Mouse (Mus musculus): ENCODE results near the gene Cep112.

Gene Cep112

GRCm38 (mm10) chr11:108447148-108447547 lies 22.2 kb downstream of the Cep112 start:
- DNase-seq (ENCODE audit: low spot score): peak; percentile 51

GRCm38 (mm10) chr11:108449811-108450210 lies 24.8 kb downstream of the Cep112 start:
- peak; percentile 89 for DNase-seq (ENCODE audit: low spot score)

GRCm38 (mm10) chr11:108459599-108459998 lies 34.6 kb downstream of the Cep112 start:
- no peak for DNase-seq (ENCODE audit: low spot score)

- no peak for DNase-seq (ENCODE audit: low spot score)
Measured at GRCm38 (mm10) chr11:108464138-108464537, 39.1 kb downstream of the Cep112 start.

- no peak for DNase-seq (ENCODE audit: low spot score)
Measured at GRCm38 (mm10) chr11:108464715-108465301, 39.8 kb downstream of the Cep112 start.

- no peak for DNase-seq (ENCODE audit: low spot score)
Measured at GRCm38 (mm10) chr11:108475738-108476137, 50.7 kb downstream of the Cep112 start.

GRCm38 (mm10) chr11:108476226-108476625 lies 51.2 kb downstream of the Cep112 start:
- DNase-seq (ENCODE audit: low spot score): no peak

DNA sequence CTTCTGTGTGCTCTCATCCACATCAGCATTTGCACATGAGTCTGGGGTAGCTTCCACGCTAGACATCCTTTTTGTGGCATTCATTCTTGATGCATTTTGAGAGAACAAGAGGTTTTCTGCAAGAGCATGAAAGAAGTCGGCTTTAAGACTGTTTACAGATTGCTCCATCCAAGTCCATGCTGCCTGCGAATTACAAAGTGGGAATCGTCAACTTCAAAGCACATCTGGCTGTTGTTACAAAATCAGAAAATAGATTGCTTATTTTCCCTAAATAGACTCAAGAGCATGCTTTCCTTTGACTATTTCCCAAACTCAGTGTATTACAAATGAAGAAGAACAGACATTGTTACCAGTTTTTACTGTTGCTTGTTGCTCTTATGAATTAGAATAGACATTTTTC lies 59.0 kb downstream of the Cep112 start:
- DNase-seq (ENCODE audit: low spot score): no peak

DNA sequence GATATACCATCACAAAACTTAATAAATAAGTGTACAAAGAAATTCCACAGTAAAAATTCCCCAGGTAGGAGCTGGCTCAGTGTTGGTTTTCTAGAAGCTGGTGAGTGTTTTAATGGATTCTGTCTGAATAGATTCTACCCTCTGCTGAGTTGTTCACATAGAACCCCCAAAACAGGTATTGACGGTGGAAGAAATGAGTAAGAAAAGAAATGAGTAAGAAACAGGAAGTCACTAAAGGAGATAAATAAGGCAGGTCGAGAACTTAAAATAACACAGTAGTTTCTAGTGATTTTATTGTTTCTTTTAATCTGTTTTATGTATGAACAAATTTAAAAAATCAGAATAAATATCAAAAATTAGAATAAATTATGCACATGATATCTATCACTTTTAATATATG lies 63.3 kb downstream of the Cep112 start:
- no peak for DNase-seq (ENCODE audit: low spot score)

DNA sequence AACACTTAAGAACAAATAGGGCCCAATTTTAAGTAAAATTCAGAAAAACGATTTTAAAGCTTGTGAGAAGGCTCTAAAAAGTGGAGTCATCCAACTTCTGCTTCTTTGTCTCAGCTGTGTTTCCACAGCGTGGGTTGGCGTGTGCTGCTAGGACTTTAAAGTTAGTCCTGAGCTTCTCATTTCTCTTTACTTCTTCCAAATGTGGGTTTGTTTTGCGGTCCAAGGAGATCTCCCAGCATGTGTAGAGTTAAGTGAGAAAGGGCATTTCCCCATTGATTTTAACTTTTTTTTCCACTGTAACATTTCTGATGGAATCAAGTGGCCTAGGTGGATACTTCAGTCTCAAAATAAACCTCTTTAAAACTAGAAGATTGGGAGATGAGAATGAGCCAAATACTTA lies 64.9 kb downstream of the Cep112 start:
- no peak for DNase-seq (ENCODE audit: low spot score)

- DNase-seq (ENCODE audit: low spot score): no peak
Measured at GRCm38 (mm10) chr11:108508190-108508589, 83.2 kb downstream of the Cep112 start.

DNA sequence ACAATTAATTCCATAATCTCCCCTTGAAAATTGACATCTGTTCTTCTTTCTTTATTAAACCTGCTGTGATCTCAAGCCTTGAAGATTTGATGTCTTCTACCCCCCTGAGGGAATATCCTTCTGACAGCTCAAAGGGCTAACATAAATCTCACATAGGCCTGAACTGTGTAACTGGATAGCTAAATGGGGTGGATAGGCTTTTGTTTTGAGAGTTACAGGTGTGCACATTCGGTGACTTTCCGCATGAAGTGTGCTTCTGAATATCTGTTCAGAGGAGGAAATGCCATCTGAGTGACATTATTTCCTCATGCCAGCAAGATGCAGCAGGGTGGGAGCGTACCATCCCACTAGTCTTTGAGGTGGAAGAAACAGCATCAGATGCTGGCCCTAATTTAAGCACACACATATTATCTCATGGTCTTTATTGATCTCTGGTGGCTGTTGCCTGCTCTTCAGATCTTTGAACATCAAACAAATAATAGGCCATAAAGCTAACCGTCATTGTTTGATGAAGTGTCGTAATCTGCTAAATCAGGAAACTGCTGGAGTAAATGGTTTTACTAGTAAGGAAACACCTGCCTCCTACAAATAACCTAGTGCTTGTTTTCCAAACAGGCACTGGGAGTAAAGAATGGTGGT lies 102.9 kb downstream of the Cep112 start:
- no peak for DNase-seq (ENCODE audit: low spot score)

- DNase-seq (ENCODE audit: low spot score): no peak
Measured at GRCm38 (mm10) chr11:108532901-108533300, 107.9 kb downstream of the Cep112 start.

GRCm38 (mm10) chr11:108534014-108534413 lies 109.0 kb downstream of the Cep112 start:
- DNase-seq (ENCODE audit: low spot score): no peak

- DNase-seq (ENCODE audit: low spot score): no peak
Measured at GRCm38 (mm10) chr11:108552997-108553622, 128.1 kb downstream of the Cep112 start.

DNA sequence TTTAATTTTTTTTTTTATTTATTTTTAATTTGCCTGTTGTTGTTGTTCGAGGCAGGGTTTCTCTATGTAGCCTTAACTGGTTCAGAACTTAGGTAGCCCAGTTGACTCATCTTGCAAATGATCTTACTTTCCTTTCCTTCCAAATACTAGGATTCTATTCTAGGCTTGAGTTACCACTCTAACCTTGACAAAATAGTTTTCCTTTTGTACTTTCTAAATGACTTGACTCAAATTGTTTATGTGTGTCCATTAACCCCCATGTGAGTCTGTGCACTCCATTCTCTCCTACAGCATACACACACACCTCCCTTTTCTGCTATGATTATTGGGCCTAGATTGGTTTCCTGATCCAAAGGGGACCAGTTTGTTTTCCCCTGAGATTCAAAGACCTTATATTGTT lies 128.9 kb downstream of the Cep112 start:
- DNase-seq (ENCODE audit: low spot score): no peak

GRCm38 (mm10) chr11:108558544-108558943 lies 133.6 kb downstream of the Cep112 start:
- DNase-seq (ENCODE audit: low spot score): no peak

DNA sequence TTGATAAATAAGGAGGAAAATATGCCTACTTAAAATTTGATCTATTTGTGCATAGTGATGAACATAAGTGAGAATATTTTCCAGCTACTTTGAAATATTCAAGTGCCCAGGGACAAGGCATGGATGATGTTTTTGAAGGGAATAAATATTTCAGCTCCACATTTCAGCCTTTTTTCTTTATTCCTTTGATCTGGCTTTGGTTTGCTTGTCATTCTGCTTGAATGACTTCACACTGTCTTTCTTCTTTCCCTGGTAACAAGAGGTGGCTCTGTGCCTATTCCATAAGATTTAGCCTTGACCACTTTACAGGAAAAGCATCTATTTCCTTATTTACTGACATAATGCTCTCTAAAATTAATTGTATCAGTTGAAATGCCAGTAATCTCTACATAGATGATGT lies 134.5 kb downstream of the Cep112 start:
- DNase-seq (ENCODE audit: low spot score): no peak

DNA sequence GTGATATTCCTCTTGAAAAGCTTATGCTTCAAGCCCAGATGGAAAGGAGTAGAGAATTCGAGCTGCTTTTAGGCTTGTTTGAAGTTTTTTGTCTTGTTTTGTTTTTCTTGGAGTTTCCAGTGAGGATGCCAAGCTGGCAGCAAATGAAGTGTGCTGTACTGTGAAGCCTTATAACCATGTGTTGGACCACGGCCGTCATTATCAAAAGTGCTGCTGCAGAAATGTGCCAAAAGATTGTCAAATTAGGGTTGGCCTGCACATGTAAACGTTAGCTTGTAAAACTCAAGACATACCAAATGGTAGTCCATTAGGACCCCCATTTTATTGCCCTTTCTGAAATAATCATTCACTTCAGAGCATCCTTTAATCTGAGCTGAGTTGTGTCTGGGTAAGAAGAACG lies 137.1 kb downstream of the Cep112 start:
- no peak for DNase-seq (ENCODE audit: low spot score)

GRCm38 (mm10) chr11:108586551-108587184 lies 161.7 kb downstream of the Cep112 start:
- no peak for DNase-seq (ENCODE audit: low spot score)

- no peak for DNase-seq (ENCODE audit: low spot score)
Measured at GRCm38 (mm10) chr11:108593207-108593958, 168.4 kb downstream of the Cep112 start.

DNA sequence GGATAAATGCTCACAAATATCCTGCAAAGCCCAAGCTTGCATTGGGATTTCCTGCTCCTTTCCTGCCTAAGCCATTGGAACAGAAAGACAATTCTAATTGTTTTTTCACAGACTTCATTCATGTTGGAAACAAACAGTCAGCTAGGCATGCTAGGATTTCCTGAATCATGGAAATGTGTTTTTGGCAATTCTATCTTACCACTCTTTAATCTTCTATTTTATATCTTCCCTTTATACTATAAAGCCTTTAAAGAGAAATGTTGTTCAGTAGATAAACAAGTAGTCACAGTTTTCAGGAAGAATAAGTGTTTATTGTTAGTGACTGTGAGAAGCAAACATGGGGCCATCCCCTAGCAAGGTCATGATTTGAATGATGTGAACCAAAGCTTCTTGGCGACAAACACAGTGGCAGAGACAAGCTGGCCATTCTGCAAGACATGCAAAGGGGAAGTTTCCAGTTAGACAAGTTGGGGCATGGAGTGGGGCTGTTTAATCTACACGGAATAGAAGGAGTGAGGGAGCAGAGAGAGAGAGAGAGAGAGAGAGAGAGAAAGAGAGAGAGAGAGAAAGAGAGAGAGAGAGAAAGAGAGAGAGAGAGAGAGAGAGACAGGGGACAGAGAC lies 169.1 kb downstream of the Cep112 start:
- no peak for DNase-seq (ENCODE audit: low spot score)

Measured in testis, postnatal 10 days (tissue).